11 mouse cellular contexts compared by ENCODE assay signal in genomic region chr1:86696948-86697347, GRCm38 (mm10). TPM values are rescaled to one million over a fixed set of nuclear protein-coding genes. Genes with fewer than 3 reads are reported as not detected.
DNase-seq lines count a peak whose midpoint lies in the region; ATAC-seq and TF ChIP-seq lines count a peak whose summit lies in the region.
"Had no signal": no experiment of that assay in that cellular context is flagged by ENCODE, and none has a peak within 500 bp of the region (broad histone marks: within the 10 kb centered on the region; RNA-seq: fewer than 3 reads in every experiment).

No protein-coding gene starts in this region.

- H3K4me1 ChIP-seq in midbrain, postnatal 0 days (ENCODE audit: insufficient read depth, low read length), result no peaks in the 10 kb centered on the region
- H3K4me1 ChIP-seq in midbrain, embryonic 10.5 days, result no peaks in the 10 kb centered on the region
- H3K4me1 ChIP-seq in lung, embryonic 14.5 days (ENCODE audit: insufficient read depth), result no peaks in the 10 kb centered on the region

- no peak overlapping the region for H3K4me2 ChIP-seq in midbrain, postnatal 0 days (ENCODE audit: low read depth, low read length, poor library complexity, severe bottlenecking)
- H3K4me2 ChIP-seq in lung, embryonic 14.5 days, result no peak overlapping the region
- H3K4me2 ChIP-seq: embryonic facial prominence, embryonic 13.5 days had no signal

- H3K9me3 ChIP-seq in midbrain, postnatal 0 days (ENCODE audit: low read length), result no peaks in the 10 kb centered on the region
- H3K9me3 ChIP-seq in midbrain, embryonic 10.5 days (replicated peaks), result no peaks in the 10 kb centered on the region
- H3K9me3 ChIP-seq in lung, embryonic 14.5 days (ENCODE audit: low read depth, low read length), result no peaks in the 10 kb centered on the region
- H3K9me3 ChIP-seq: embryonic facial prominence, embryonic 13.5 days had no signal

- WGBS in midbrain, postnatal 0 days, result 55% methylated on average over 7 of the region's 7 CpGs
- 46% methylated on average over 7 of the region's 7 CpGs for WGBS in midbrain, embryonic 10.5 days
- 42% methylated on average over 7 of the region's 7 CpGs for WGBS in lung, embryonic 14.5 days

- TF ChIP-seq CTCF in midbrain, postnatal 0 days (IDR thresholded peaks at IDR 0.05), result peak; percentile 7; the same call in 1 of the 2 replicates
- peak; percentile 39 for TF ChIP-seq CTCF in lung, embryonic 14.5 days (IDR thresholded peaks at IDR 0.05; ENCODE audit: low read depth)

- H3K9ac ChIP-seq in midbrain, postnatal 0 days (replicated peaks; ENCODE audit: low read length, poor library complexity, severe bottlenecking), result no peak overlapping the region
- no peak overlapping the region for H3K9ac ChIP-seq in lung, embryonic 14.5 days
- H3K9ac ChIP-seq: embryonic facial prominence, embryonic 13.5 days had no signal

- no peak overlapping the region for H3K27ac ChIP-seq in midbrain, postnatal 0 days (ENCODE audit: low read depth, low read length)
- no peak overlapping the region for H3K27ac ChIP-seq in midbrain, embryonic 10.5 days (replicated peaks)
- no peak overlapping the region for H3K27ac ChIP-seq in lung, embryonic 14.5 days (ENCODE audit: low read depth)
- H3K27ac ChIP-seq: embryonic facial prominence, embryonic 13.5 days had no signal

- no peak overlapping the region for H3K4me3 ChIP-seq in midbrain, postnatal 0 days (ENCODE audit: low read depth, low read length)
- H3K4me3 ChIP-seq in midbrain, embryonic 10.5 days, result no peak overlapping the region
- no peak overlapping the region for H3K4me3 ChIP-seq in lung, embryonic 14.5 days (ENCODE audit: low read depth, low read length)
- H3K4me3 ChIP-seq: embryonic facial prominence, embryonic 13.5 days had no signal

- peak; percentile 30 for DNase-seq in CD4-positive, CD25-positive, alpha-beta regulatory T cell, adult 2 months (ENCODE audit: low read depth, low spot score)
- no peak for DNase-seq in midbrain, postnatal 0 days (ENCODE audit: low spot score)
- no peak for DNase-seq in midbrain, embryonic 10.5 days (ENCODE audit: low spot score)
- DNase-seq in lung, embryonic 14.5 days, result peak; percentile 15
- DNase-seq in thymus, postnatal 36 days, result peak; percentile 17 to 23
- no peak for DNase-seq in cerebellum, postnatal 36 days
- no peak for DNase-seq in ovary, adult 18-20 months (ENCODE audit: low spot score)
- DNase-seq: left cerebral cortex, postnatal 4 days had no signal

- H3K36me3 ChIP-seq in midbrain, postnatal 0 days (ENCODE audit: insufficient read depth, low read length), result no peaks in the 10 kb centered on the region
- no peaks in the 10 kb centered on the region for H3K36me3 ChIP-seq in midbrain, embryonic 10.5 days
- no peaks in the 10 kb centered on the region for H3K36me3 ChIP-seq in lung, embryonic 14.5 days (ENCODE audit: insufficient read depth)
- H3K36me3 ChIP-seq: embryonic facial prominence, embryonic 13.5 days had no signal

- no peaks in the 10 kb centered on the region for H3K27me3 ChIP-seq in midbrain, postnatal 0 days (ENCODE audit: insufficient read depth, low read length)
- H3K27me3 ChIP-seq in midbrain, embryonic 10.5 days (ENCODE audit: low read depth, poor library complexity, severe bottlenecking), result no peaks in the 10 kb centered on the region
- H3K27me3 ChIP-seq in lung, embryonic 14.5 days (ENCODE audit: insufficient read depth, low read length), result no peaks in the 10 kb centered on the region
- H3K27me3 ChIP-seq: embryonic facial prominence, embryonic 13.5 days had no signal

- ATAC-seq in CD4-positive, CD25-positive, alpha-beta regulatory T cell, adult 4 months, result no peak
- ATAC-seq in midbrain, postnatal 0 days (ENCODE audit: low FRiP score), result no peak
- ATAC-seq in lung, embryonic 14.5 days (ENCODE audit: insufficient read depth), result no peak
- ATAC-seq: inflammation-experienced regulatory T-cells, adult 6 months had no signal

RNA-seq across cellular contexts. Expression of gene Dis3l2, which starts 6.7 kb away (rescaled TPM):
- polyA plus RNA-seq in CD4-positive, CD25-positive, alpha-beta regulatory T cell, adult 4 months (2017; shearing (Covaris generic)), result 10 to 100 TPM; 22.8 to 35.5 TPM
- total RNA-seq in midbrain, postnatal 0 days (2014; rRNA removed), result 45.7 and 52.5 TPM in 2 replicates
- 33.3 and 33.5 TPM in 2 replicates for polyA plus RNA-seq in midbrain, postnatal 0 days (2015; fragmentation: Nextera tagmentation; extraction: Ambion mirVana)
- polyA plus RNA-seq in midbrain, embryonic 10.5 days (2016; fragmentation: Nextera tagmentation; extraction: Ambion mirVana), result 33.3 and 35.4 TPM in 2 replicates
- polyA plus RNA-seq in lung, embryonic 14.5 days (2014; fragmentation: Nextera tagmentation; extraction: Ambion mirVana), result 25.8 and 30.0 TPM in 2 replicates

RNA-seq across cellular contexts. Expression of gene Nppc, which starts 26.6 kb away (rescaled TPM):
- not detected for polyA plus RNA-seq in CD4-positive, CD25-positive, alpha-beta regulatory T cell, adult 4 months (2017; shearing (Covaris generic))
- total RNA-seq in midbrain, postnatal 0 days (2014; rRNA removed), result 6.3 and 6.6 TPM in 2 replicates
- polyA plus RNA-seq in midbrain, postnatal 0 days (2015; fragmentation: Nextera tagmentation; extraction: Ambion mirVana), result 4.3 and 6.5 TPM in 2 replicates
- polyA plus RNA-seq in midbrain, embryonic 10.5 days (2016; fragmentation: Nextera tagmentation; extraction: Ambion mirVana), result 0.94 and 1.9 TPM in 2 replicates
- polyA plus RNA-seq in lung, embryonic 14.5 days (2014; fragmentation: Nextera tagmentation; extraction: Ambion mirVana), result 0.29 TPM in 1 of 2 replicates, not detected in the other
- polyA plus RNA-seq: inflammation-experienced regulatory T-cells, adult 6 months had no signal

Comparison
In these comparisons a context has a peak if more than half of its experiments do, and no peak if none do; other contexts are left out.
1. DNase-seq: peak in CD4-positive, CD25-positive, alpha-beta regulatory T cell, adult 2 months (single experiment), lung, embryonic 14.5 days (single experiment) and thymus, postnatal 36 days (2 of 2); none in midbrain, postnatal 0 days (single experiment), midbrain, embryonic 10.5 days (single experiment), cerebellum, postnatal 36 days (0 of 2) and ovary, adult 18-20 months (single experiment).